Mouse (Mus musculus): ENCODE measurements around the gene 1700061G19Rik. TPM values are rescaled to one million over a fixed set of nuclear protein-coding genes. Genes with fewer than 3 reads are reported as not detected.
A peak's percentile ranks its signal among the peaks of the same experiment; 100 is the strongest.

Gene 1700061G19Rik
- polyA plus RNA-seq, 1 experiment from 2014 or later, result 0.45 TPM

DNA sequence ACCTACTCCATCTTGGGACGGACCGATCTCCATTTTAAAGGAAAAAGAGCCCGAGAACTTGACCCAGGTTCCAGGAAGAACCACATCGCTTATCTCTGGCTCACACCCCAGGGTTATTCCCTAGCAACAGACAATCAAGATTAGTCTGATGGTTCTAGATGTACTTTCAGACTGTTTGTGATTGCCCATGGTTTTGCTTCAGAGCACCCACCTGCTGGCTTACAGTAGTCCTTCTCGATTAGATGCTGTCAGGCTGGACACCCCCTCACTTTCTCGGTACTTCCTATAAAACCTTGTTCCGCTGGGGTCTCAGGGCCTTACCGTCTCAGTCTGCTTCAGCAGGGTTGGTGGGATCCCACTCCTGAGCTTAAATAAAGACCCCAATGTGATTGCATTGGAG is 38.9 kb upstream of the 1700061G19Rik start:
- 89% methylated on average over 8 of the region's 8 CpGs for WGBS
- no peak overlapping the region for H3K9ac ChIP-seq (ENCODE audit: low read length)
- no peak overlapping the region for H3K4me2 ChIP-seq (ENCODE audit: low read depth, low read length)
- no peak for ATAC-seq (ENCODE audit: insufficient read depth, low FRiP score)
- no peak overlapping the region for H3K27ac ChIP-seq (ENCODE audit: low read length)
- no peaks in the 10 kb centered on the region; the same call in 1 of the 2 replicates for H3K27me3 ChIP-seq (ENCODE audit: control insufficient read depth, insufficient read depth, low read length)
- no peak overlapping the region for H3K4me3 ChIP-seq (replicated peaks; ENCODE audit: low read length)
- H3K36me3 ChIP-seq (ENCODE audit: control insufficient read depth, insufficient read depth, low read length), result no peaks in the 10 kb centered on the region
- H3K9me3 ChIP-seq (replicated peaks; ENCODE audit: control insufficient read depth, low read length), result no peaks in the 10 kb centered on the region
- H3K4me1 ChIP-seq (ENCODE audit: control insufficient read depth, insufficient read depth, low read length), result 0 out of 2 replicates have a peak, but pooled peaks cover 5% of the 10 kb centered on the region

DNA sequence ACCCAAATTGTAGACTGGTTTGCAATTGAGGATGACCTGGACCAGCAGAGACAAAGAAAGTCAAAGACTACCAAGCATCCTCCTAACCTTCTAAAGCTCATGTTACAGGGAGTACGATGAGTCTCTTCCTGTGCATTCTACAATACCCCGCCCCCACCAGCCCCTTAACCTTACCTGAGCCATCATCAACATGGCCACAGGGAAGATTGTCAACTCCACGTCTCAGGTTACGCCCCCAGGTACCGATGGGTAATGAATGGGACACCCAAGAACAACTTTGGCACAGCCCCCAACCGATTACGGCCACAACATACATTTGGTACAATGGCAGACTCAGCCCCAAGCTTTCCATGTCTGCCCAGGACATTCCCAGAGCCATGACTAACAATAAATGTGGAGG is 34.8 kb upstream of the 1700061G19Rik start:
- no peaks in the 10 kb centered on the region for H3K36me3 ChIP-seq (ENCODE audit: control insufficient read depth, insufficient read depth, low read length)
- H3K9ac ChIP-seq (ENCODE audit: low read length), result no peak overlapping the region
- no peak overlapping the region for H3K4me2 ChIP-seq (ENCODE audit: low read depth, low read length)
- no peak for ATAC-seq (ENCODE audit: insufficient read depth, low FRiP score)
- 79% methylated on average over 7 of the region's 7 CpGs for WGBS
- no peak overlapping the region for H3K4me3 ChIP-seq (replicated peaks; ENCODE audit: low read length)
- H3K4me1 ChIP-seq (ENCODE audit: control insufficient read depth, insufficient read depth, low read length), result no peaks in the 10 kb centered on the region
- no peak overlapping the region for H3K27ac ChIP-seq (ENCODE audit: low read length)
- H3K27me3 ChIP-seq (ENCODE audit: control insufficient read depth, insufficient read depth, low read length), result no peaks in the 10 kb centered on the region; the same call in 1 of the 2 replicates
- no peaks in the 10 kb centered on the region for H3K9me3 ChIP-seq (replicated peaks; ENCODE audit: control insufficient read depth, low read length)

DNA sequence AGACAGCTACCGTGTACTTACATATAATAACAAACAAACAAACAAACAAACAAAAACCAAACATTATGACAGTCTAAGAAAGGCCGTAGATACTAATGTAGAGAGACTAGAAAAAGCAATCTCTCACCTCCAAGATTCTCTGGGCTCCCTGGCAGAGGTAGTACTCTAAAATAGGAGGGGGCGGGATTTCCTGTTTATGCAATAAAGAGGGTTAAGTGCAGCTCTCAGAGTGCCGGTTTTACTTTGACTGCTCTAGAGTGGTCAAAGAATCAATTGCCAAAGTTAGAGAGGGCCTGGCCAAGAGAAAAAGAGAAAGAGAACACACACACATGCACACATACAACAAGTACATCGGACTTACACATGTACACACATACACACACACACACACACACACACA is 33.1 kb upstream of the 1700061G19Rik start:
- ATAC-seq (ENCODE audit: insufficient read depth, low FRiP score), result no peak
- Histone ChIP-seq H3K4me3 (replicated peaks; ENCODE audit: low read length) (no peak overlapping the region), H3K27ac (ENCODE audit: low read length) (no peak overlapping the region), H3K36me3 (ENCODE audit: control insufficient read depth, insufficient read depth, low read length) (no peaks in the 10 kb centered on the region), H3K9ac (ENCODE audit: low read length) (no peak overlapping the region), H3K9me3 (replicated peaks; ENCODE audit: control insufficient read depth, low read length) (no peaks in the 10 kb centered on the region), H3K4me1 (ENCODE audit: control insufficient read depth, insufficient read depth, low read length) (no peaks in the 10 kb centered on the region), H3K27me3 (ENCODE audit: control insufficient read depth, insufficient read depth, low read length) (no peaks in the 10 kb centered on the region; the same call in 1 of the 2 replicates), H3K4me2 (ENCODE audit: low read depth, low read length) (no peak overlapping the region)
- 69% methylated on average over 5 of the region's 5 CpGs for WGBS

DNA sequence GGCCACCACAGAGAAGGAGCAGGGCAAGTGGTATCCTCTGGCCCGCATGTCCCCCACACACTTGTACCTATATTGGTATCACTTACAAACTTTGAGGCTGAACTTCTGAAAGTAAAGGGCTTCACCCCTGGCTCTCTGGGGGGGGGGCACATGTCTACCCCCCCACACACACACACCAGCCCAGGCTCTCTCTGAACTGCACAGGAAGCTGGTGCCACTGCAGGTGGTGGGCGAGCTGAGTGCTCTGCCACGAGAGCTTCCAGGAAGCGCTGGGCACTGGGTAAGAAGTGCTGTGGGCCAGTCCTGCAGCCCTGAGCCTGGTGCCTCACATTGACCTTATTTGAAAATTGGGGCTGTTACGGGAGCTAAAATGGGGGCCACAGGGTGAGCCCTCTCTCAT is 31.6 kb upstream of the 1700061G19Rik start:
- no peaks in the 10 kb centered on the region for H3K9me3 ChIP-seq (replicated peaks; ENCODE audit: control insufficient read depth, low read length)
- H3K27ac ChIP-seq (ENCODE audit: low read length), result no peak overlapping the region
- 80% methylated on average over 5 of the region's 5 CpGs for WGBS
- no peaks in the 10 kb centered on the region for H3K4me1 ChIP-seq (ENCODE audit: control insufficient read depth, insufficient read depth, low read length)
- H3K4me3 ChIP-seq (replicated peaks; ENCODE audit: low read length), result no peak overlapping the region
- H3K4me2 ChIP-seq (ENCODE audit: low read depth, low read length), result no peak overlapping the region
- H3K36me3 ChIP-seq (ENCODE audit: control insufficient read depth, insufficient read depth, low read length), result no peaks in the 10 kb centered on the region
- no peaks in the 10 kb centered on the region for H3K27me3 ChIP-seq (ENCODE audit: control insufficient read depth, insufficient read depth, low read length)
- H3K9ac ChIP-seq (ENCODE audit: low read length), result no peak overlapping the region
- no peak for ATAC-seq (ENCODE audit: insufficient read depth, low FRiP score)

- no peak overlapping the region for H3K4me3 ChIP-seq (replicated peaks; ENCODE audit: low read length)
- ATAC-seq (ENCODE audit: insufficient read depth, low FRiP score), result no peak
- WGBS, result 75% methylated on average over 5 of the region's 5 CpGs
- H3K27me3 ChIP-seq (ENCODE audit: control insufficient read depth, insufficient read depth, low read length), result no peaks in the 10 kb centered on the region
- no peaks in the 10 kb centered on the region for H3K36me3 ChIP-seq (ENCODE audit: control insufficient read depth, insufficient read depth, low read length)
- H3K9me3 ChIP-seq (replicated peaks; ENCODE audit: control insufficient read depth, low read length), result no peaks in the 10 kb centered on the region
- no peak overlapping the region for H3K27ac ChIP-seq (ENCODE audit: low read length)
- H3K9ac ChIP-seq (ENCODE audit: low read length), result no peak overlapping the region
- no peak overlapping the region for H3K4me2 ChIP-seq (ENCODE audit: low read depth, low read length)
- H3K4me1 ChIP-seq (ENCODE audit: control insufficient read depth, insufficient read depth, low read length), result no peaks in the 10 kb centered on the region
These were observed 26.5 kb upstream of the 1700061G19Rik start for GRCm38 (mm10) chr17:56848785-56849184.

DNA sequence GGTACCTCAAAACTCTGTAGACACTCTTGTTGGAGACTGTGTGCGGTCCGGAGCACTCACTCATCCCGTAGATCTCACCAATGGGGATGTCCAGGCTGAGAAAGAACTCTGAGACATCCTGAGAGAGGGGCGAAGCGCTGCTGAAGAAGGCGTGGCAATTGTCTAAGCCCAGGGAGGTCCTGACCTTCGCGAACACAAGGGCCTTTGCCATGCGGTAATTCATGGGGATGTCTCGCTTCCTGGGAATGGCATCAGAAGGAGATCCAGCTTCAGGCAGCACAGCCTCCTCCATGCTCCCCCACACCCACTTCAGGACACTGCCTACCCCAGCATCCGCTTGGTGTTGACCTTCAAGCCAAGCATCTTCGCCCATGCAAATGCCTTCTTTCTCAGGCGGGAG is 25.6 kb upstream of the 1700061G19Rik start:
- Histone ChIP-seq H3K36me3 (ENCODE audit: control insufficient read depth, insufficient read depth, low read length) (no peaks in the 10 kb centered on the region), H3K9me3 (replicated peaks; ENCODE audit: control insufficient read depth, low read length) (no peaks in the 10 kb centered on the region), H3K4me2 (ENCODE audit: low read depth, low read length) (no peak overlapping the region), H3K4me3 (replicated peaks; ENCODE audit: low read length) (no peak overlapping the region), H3K27me3 (ENCODE audit: control insufficient read depth, insufficient read depth, low read length) (no peaks in the 10 kb centered on the region), H3K9ac (ENCODE audit: low read length) (no peak overlapping the region), H3K4me1 (ENCODE audit: control insufficient read depth, insufficient read depth, low read length) (no peaks in the 10 kb centered on the region), H3K27ac (ENCODE audit: low read length) (no peak overlapping the region)
- no peak for ATAC-seq (ENCODE audit: insufficient read depth, low FRiP score)
- 83% methylated on average over 13 of the region's 13 CpGs for WGBS

GRCm38 (mm10) chr17:56851167-56851566 is 24.1 kb upstream of the 1700061G19Rik start:
- no peak overlapping the region for H3K4me3 ChIP-seq (replicated peaks; ENCODE audit: low read length)
- H3K9me3 ChIP-seq (replicated peaks; ENCODE audit: control insufficient read depth, low read length), result no peaks in the 10 kb centered on the region
- no peak overlapping the region for H3K9ac ChIP-seq (ENCODE audit: low read length)
- no peaks in the 10 kb centered on the region for H3K4me1 ChIP-seq (ENCODE audit: control insufficient read depth, insufficient read depth, low read length)
- H3K27ac ChIP-seq (ENCODE audit: low read length), result no peak overlapping the region
- WGBS, result 66% methylated on average over 3 of the region's 3 CpGs
- H3K4me2 ChIP-seq (ENCODE audit: low read depth, low read length), result no peak overlapping the region
- H3K36me3 ChIP-seq (ENCODE audit: control insufficient read depth, insufficient read depth, low read length), result no peaks in the 10 kb centered on the region
- no peaks in the 10 kb centered on the region for H3K27me3 ChIP-seq (ENCODE audit: control insufficient read depth, insufficient read depth, low read length)
- ATAC-seq (ENCODE audit: insufficient read depth, low FRiP score), result no peak

DNA sequence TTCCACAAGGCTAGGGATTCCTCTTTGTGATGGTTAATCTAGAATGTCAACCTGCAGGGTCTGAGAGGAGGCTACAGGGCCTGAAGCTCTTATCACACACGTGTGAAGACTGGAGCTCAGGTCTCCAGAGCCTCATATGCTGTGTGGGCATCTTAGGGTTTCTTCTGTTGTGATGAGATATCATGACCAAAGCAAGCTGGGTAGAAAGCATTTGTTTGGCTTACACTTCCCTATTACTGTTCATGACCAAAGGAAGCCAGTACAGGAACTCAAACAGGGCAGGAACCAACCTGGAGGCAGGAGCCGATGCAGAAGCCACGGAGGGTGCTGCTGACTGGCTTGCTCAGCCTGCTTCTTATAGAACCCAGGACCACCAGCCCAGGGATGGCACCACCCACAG is 19.9 kb upstream of the 1700061G19Rik start:
- no peak overlapping the region for H3K4me3 ChIP-seq (replicated peaks; ENCODE audit: low read length)
- no peaks in the 10 kb centered on the region for H3K9me3 ChIP-seq (replicated peaks; ENCODE audit: control insufficient read depth, low read length)
- H3K9ac ChIP-seq (ENCODE audit: low read length), result no peak overlapping the region
- H3K27me3 ChIP-seq (ENCODE audit: control insufficient read depth, insufficient read depth, low read length), result no peaks in the 10 kb centered on the region
- no peak for ATAC-seq (ENCODE audit: insufficient read depth, low FRiP score)
- H3K27ac ChIP-seq (ENCODE audit: low read length), result no peak overlapping the region
- peaks cover 4% of the 10 kb centered on the region; the same call in 1 of the 2 replicates for H3K4me1 ChIP-seq (ENCODE audit: control insufficient read depth, insufficient read depth, low read length)
- no peak overlapping the region for H3K4me2 ChIP-seq (ENCODE audit: low read depth, low read length)
- no peaks in the 10 kb centered on the region for H3K36me3 ChIP-seq (ENCODE audit: control insufficient read depth, insufficient read depth, low read length)
- 70% methylated on average over 3 of the region's 3 CpGs for WGBS

DNA sequence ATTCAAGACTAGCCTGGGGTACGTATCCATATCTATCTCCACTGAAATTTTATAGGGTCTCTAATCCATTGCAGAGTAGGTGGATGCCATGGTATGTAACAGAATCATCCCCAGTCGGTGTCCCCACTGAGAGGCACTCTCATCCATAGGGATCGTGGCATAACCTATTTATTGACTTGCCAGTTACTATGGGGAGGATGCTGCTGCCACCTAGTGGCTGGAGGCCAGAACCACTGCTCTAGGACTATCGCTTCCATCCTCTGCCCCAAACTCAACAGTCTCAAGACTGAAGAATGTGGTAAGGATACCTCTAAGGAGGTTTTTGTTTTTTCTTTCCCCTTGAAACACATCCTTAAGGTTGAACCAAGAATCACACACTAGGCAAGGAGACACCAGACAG is 17.1 kb upstream of the 1700061G19Rik start:
- H3K27ac ChIP-seq (ENCODE audit: low read length), result peak overlapping the region; percentile 56
- no peak for ATAC-seq (ENCODE audit: insufficient read depth, low FRiP score)
- 53% methylated on average over 4 of the region's 4 CpGs for WGBS

DNA sequence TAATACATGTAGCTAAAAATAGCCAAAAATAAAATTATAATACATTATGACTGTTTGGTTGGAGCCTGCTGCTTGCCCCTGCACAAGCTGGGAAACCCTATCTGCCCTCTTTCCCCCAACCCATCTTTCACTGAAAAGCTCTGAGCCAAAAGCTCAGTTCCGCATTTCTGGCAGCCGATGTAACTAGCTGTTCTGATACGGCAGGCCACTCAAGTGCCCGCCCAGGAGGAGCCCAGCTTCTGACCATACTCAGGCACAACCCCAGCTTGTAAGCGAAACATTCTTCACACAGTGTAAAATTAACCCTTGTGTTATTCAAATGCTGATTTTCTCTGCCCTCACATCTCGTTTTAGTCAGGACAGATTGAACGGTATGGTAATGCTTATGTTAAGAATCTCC is 16.4 kb upstream of the 1700061G19Rik start:
- peak; percentile 56; the same call in 1 of the 2 replicates for ATAC-seq (ENCODE audit: insufficient read depth, low FRiP score)
- no peak overlapping the region for H3K4me3 ChIP-seq (replicated peaks; ENCODE audit: low read length)
- no peaks in the 10 kb centered on the region for H3K9me3 ChIP-seq (replicated peaks; ENCODE audit: control insufficient read depth, low read length)
- peak overlapping the region; percentile 56; the same call in 1 of the 2 replicates for H3K27ac ChIP-seq (ENCODE audit: low read length)
- peaks cover 4% of the 10 kb centered on the region; the same call in 1 of the 2 replicates for H3K4me1 ChIP-seq (ENCODE audit: control insufficient read depth, insufficient read depth, low read length)
- no peaks in the 10 kb centered on the region for H3K36me3 ChIP-seq (ENCODE audit: control insufficient read depth, insufficient read depth, low read length)
- WGBS, result 30% methylated on average over 7 of the region's 7 CpGs
- H3K4me2 ChIP-seq (ENCODE audit: low read depth, low read length), result no peak overlapping the region
- no peak overlapping the region for H3K9ac ChIP-seq (ENCODE audit: low read length)
- no peaks in the 10 kb centered on the region for H3K27me3 ChIP-seq (ENCODE audit: control insufficient read depth, insufficient read depth, low read length)

More for the DNA sequence above, 17.1 kb upstream of the 1700061G19Rik start:
- Histone ChIP-seq H3K9me3 (replicated peaks; ENCODE audit: control insufficient read depth, low read length) (no peaks in the 10 kb centered on the region), H3K4me3 (replicated peaks; ENCODE audit: low read length) (no peak overlapping the region), H3K4me2 (ENCODE audit: low read depth, low read length) (no peak overlapping the region), H3K27me3 (ENCODE audit: control insufficient read depth, insufficient read depth, low read length) (no peaks in the 10 kb centered on the region), H3K36me3 (ENCODE audit: control insufficient read depth, insufficient read depth, low read length) (no peaks in the 10 kb centered on the region), H3K9ac (ENCODE audit: low read length) (no peak overlapping the region), H3K4me1 (ENCODE audit: control insufficient read depth, insufficient read depth, low read length) (peaks cover 4% of the 10 kb centered on the region; the same call in 1 of the 2 replicates)

Data from stomach, embryonic 16.5 days (tissue).